Mouse (Mus musculus) midbrain, embryonic 11.5 days (tissue): Measurements from ENCODE around the gene Gpc6. TPM values are rescaled to one million over a fixed set of nuclear protein-coding genes. Genes with fewer than 3 reads are reported as not detected.

ENCODE experiments used
- ATAC-seq: fragments of 200-750 bp; cut with Nextera tagmentation; 2 replicates; pipeline ENCODE4 v1.8.0; 2017; ENCODE audit warnings: moderate TSS enrichment, moderate library complexity; ENCODE audit not compliant: low FRiP score
- DNase-seq: peaks from one replicate; pipeline ENCODE4 v3.0.0; 2015; ENCODE audit warnings: low spot score; ENCODE audit errors: missing footprints
- H3K27ac ChIP-seq: fragments of 300-500 bp; sonication (generic); 2 replicates; pipeline ENCODE4 v1.5.1; 2014; ENCODE audit warnings: low read depth, low read length
- H3K27me3 ChIP-seq: fragments of 300-500 bp; sonication (generic); 2 replicates; pipeline ENCODE4 v1.6.1; 2014; ENCODE audit warnings: mild to moderate bottlenecking, low read length, moderate library complexity, mixed read lengths; ENCODE audit not compliant: control insufficient read depth, insufficient read depth
- H3K36me3 ChIP-seq: fragments of 300-500 bp; sonication (generic); 2 replicates; pipeline ENCODE4 v1.6.1; 2014; ENCODE audit warnings: mild to moderate bottlenecking, low read length, moderate library complexity, mixed read lengths; ENCODE audit not compliant: control insufficient read depth, insufficient read depth
- H3K4me1 ChIP-seq: fragments of 300-500 bp; sonication (generic); 2 replicates; pipeline ENCODE4 v1.6.1; 2014; ENCODE audit warnings: low read length; ENCODE audit not compliant: control insufficient read depth, insufficient read depth
- H3K4me2 ChIP-seq: fragments of 300-500 bp; sonication (generic); 2 replicates; pipeline ENCODE4 v1.6.1; 2014; ENCODE audit warnings: mild to moderate bottlenecking, moderate library complexity
- H3K4me3 ChIP-seq: fragments of 300-500 bp; sonication (generic); 2 replicates; pipeline ENCODE4 v1.5.1; 2014; ENCODE audit warnings: low read depth, low read length
- H3K9ac ChIP-seq: fragments of 300-500 bp; sonication (generic); 2 replicates; pipeline ENCODE4 v1.6.1; 2014; ENCODE audit warnings: low read length
- H3K9me3 ChIP-seq: fragments of 300-500 bp; sonication (generic); 2 replicates; pipeline ENCODE4 v1.6.1; 2016; ENCODE audit warnings: low read length; ENCODE audit not compliant: control insufficient read depth
- WGBS: fragments of 180-500 bp; shearing (Covaris S2); extraction: QIAGEN DNeasy Blood & Tissue Kit; methylation state at CpG from one replicate; pipeline ENCODE4 v1.1.7; 2014; 5-methylcytosine and 5-hydroxymethylcytosine counted together
- polyA plus RNA-seq: library from polyadenylated mRNA; unstranded; fragments of >200 nt; fragmentation: Nextera tagmentation; extraction: Ambion mirVana; gene quantifications from 2 replicates; pipeline ENCODE4 v1.2.1, GENCODE M21; 2014

Gene Gpc6
- polyA plus RNA-seq, 1 experiment from 2014 or later: 24.6 TPM

GRCm38 (mm10) chr14:117061527-117061926 is 136.4 kb downstream of the Gpc6 start:
- ATAC-seq: no peak
- no peak for DNase-seq
- Histone ChIP-seq H3K9ac (no peak overlapping the region), H3K9me3 (no peaks in the 10 kb centered on the region), H3K4me3 (no peak overlapping the region), H3K4me2 (no peak overlapping the region), H3K27me3 (no peaks in the 10 kb centered on the region), H3K36me3 (no peaks in the 10 kb centered on the region), H3K4me1 (no peaks in the 10 kb centered on the region; the same call in 1 of the 2 replicates), H3K27ac (no peak overlapping the region)
- WGBS: 41% methylated on average over 2 of the region's 2 CpGs

GRCm38 (mm10) chr14:117068179-117068578 is 143.1 kb downstream of the Gpc6 start:
- Histone ChIP-seq H3K4me2 (no peak overlapping the region), H3K4me1 (peaks cover 4% of the 10 kb centered on the region), H3K36me3 (no peaks in the 10 kb centered on the region), H3K4me3 (no peak overlapping the region), H3K9me3 (no peaks in the 10 kb centered on the region), H3K9ac (no peak overlapping the region), H3K27ac (no peak overlapping the region), H3K27me3 (no peaks in the 10 kb centered on the region)
- ATAC-seq: peak; percentile 84
- WGBS: 54% methylated on average over 5 of the region's 5 CpGs
- DNase-seq: no peak

DNA sequence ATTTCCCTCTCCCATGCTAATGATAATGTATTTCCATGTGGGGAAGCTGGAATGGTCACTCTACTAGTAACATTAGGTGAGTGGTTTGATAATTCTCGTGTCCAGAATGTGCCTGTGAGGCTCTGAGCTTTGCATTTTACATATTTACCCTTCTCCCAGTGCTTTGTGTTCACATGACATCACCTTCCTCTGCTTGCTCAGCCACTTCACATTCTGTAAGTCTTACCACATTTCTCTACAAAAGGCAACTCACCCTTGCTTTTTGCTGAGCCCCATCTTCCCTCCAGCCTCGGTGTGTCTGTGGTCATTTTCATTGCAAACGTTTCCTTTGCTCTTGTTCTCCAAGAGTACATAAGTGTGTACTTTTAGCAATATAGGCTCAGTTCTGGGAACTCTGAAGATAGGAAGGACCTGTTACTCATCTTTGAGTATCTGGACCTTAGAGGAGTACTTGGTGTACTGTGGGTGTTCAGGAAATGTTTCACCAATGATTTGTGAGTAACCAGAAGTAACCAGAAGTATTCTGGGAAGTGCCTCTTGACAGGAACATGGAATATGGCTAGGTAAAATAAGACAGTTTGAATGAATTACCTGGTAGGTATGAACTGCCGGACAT is 145.5 kb downstream of the Gpc6 start:
- peak; percentile 51 for DNase-seq
- Histone ChIP-seq H3K4me3 (no peak overlapping the region), H3K27me3 (no peaks in the 10 kb centered on the region), H3K27ac (no peak overlapping the region), H3K4me1 (peaks cover 4% of the 10 kb centered on the region), H3K4me2 (no peak overlapping the region), H3K9ac (no peak overlapping the region), H3K36me3 (no peaks in the 10 kb centered on the region), H3K9me3 (no peaks in the 10 kb centered on the region)
- no peak for ATAC-seq
- WGBS: 90% methylated on average over 4 of the region's 4 CpGs

DNA sequence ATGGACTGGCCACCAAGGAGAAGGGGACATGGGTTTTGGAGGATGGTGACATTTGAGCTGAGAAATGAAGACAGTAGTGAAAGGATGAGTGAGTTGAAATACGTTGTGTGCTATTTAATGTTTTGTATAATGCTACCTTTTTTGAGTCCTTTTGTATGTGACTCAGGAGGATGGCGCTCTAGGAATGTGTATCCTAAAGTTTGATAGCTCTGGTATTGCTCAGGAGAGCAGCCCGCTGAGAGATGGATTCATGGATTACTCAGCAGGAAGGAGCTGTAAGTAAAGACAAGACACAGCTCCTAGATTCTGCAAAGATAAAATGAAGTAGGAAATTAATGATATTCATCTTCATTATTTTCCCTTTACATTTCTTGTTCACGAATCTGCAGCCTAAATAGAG is 168.5 kb downstream of the Gpc6 start:
- no peak overlapping the region for H3K27ac ChIP-seq
- H3K4me3 ChIP-seq: no peak overlapping the region
- WGBS: 90% methylated on average over 4 of the region's 4 CpGs
- H3K36me3 ChIP-seq: no peaks in the 10 kb centered on the region
- ATAC-seq (no peak), DNase-seq (peak; percentile 59)
- H3K9ac ChIP-seq: no peak overlapping the region
- H3K4me2 ChIP-seq: no peak overlapping the region
- H3K27me3 ChIP-seq: no peaks in the 10 kb centered on the region
- H3K4me1 ChIP-seq: no peaks in the 10 kb centered on the region
- no peaks in the 10 kb centered on the region for H3K9me3 ChIP-seq

- no peak overlapping the region for H3K27ac ChIP-seq
- H3K4me2 ChIP-seq: no peak overlapping the region
- no peak for DNase-seq
- H3K4me3 ChIP-seq: no peak overlapping the region
- no peaks in the 10 kb centered on the region for H3K36me3 ChIP-seq
- H3K9me3 ChIP-seq: no peaks in the 10 kb centered on the region
- 95% methylated on average over 4 of the region's 4 CpGs for WGBS
- no peaks in the 10 kb centered on the region for H3K27me3 ChIP-seq
- no peaks in the 10 kb centered on the region for H3K4me1 ChIP-seq
- no peak for ATAC-seq
- no peak overlapping the region for H3K9ac ChIP-seq
These were observed 181.8 kb downstream of the Gpc6 start for GRCm38 (mm10) chr14:117106900-117107299.

DNA sequence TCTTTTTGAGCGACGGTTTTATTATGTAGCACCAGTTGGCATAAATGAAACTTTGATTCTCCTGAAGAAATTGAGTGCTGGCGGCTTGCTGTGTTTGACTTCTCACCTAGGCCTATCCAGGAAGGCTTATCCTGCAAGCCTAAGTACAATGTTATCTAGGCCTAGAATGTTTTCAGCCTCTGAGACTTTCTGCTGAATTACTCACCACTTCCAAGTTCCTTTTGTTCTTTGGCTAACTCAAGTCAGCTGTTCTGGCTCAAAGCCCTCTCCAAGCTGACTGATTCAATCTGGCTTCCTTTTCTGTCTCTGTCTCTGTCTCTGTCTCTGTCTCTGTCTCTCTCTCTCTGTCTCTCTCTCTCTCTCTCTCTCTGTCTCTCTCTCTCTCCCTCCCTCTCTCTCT is 188.0 kb downstream of the Gpc6 start:
- Histone ChIP-seq H3K27ac (no peak overlapping the region), H3K9me3 (no peaks in the 10 kb centered on the region), H3K27me3 (no peaks in the 10 kb centered on the region), H3K36me3 (no peaks in the 10 kb centered on the region), H3K4me1 (no peaks in the 10 kb centered on the region), H3K4me3 (no peak overlapping the region), H3K9ac (no peak overlapping the region), H3K4me2 (no peak overlapping the region)
- no peak for DNase-seq
- WGBS: 89% methylated on average over 3 of the region's 3 CpGs
- ATAC-seq: no peak

GRCm38 (mm10) chr14:117122036-117122435 is 196.9 kb downstream of the Gpc6 start:
- H3K9ac ChIP-seq: no peak overlapping the region
- H3K27ac ChIP-seq: no peak overlapping the region
- no peak for DNase-seq
- no peak overlapping the region for H3K4me3 ChIP-seq
- no peak for ATAC-seq
- H3K9me3 ChIP-seq: no peaks in the 10 kb centered on the region
- no peak overlapping the region for H3K4me2 ChIP-seq
- 38% methylated on average over 1 of the region's 1 CpGs for WGBS
- no peaks in the 10 kb centered on the region for H3K36me3 ChIP-seq
- no peaks in the 10 kb centered on the region for H3K27me3 ChIP-seq
- H3K4me1 ChIP-seq: no peaks in the 10 kb centered on the region

- H3K4me1 ChIP-seq: no peaks in the 10 kb centered on the region
- no peak for ATAC-seq
- H3K27me3 ChIP-seq: no peaks in the 10 kb centered on the region
- H3K9ac ChIP-seq: no peak overlapping the region
- H3K4me3 ChIP-seq: no peak overlapping the region
- H3K36me3 ChIP-seq: no peaks in the 10 kb centered on the region
- WGBS: 67% methylated on average over 1 of the region's 1 CpGs
- no peaks in the 10 kb centered on the region for H3K9me3 ChIP-seq
- H3K4me2 ChIP-seq: no peak overlapping the region
- no peak for DNase-seq
- H3K27ac ChIP-seq: no peak overlapping the region
These were observed 205.2 kb downstream of the Gpc6 start for GRCm38 (mm10) chr14:117130334-117130733.

DNA sequence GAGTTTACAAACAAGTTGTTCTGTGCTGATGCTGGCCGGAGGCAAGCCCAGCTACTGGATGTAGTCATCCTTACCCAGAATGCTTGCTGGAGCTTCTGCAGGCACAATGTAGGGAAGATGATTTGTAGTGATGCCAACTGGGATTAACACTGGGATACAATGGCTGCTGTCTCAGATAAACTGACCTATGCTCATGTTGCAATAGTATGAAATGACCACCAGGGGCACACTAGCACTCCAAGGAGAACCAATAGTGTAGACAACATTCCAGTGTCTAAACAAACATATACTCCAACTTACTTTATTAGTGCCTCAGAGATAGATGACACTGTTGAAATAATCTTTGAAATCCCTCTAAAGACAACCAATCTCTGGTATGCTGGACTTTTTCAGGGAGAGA is 206.2 kb downstream of the Gpc6 start:
- Histone ChIP-seq H3K27ac (no peak overlapping the region), H3K4me2 (no peak overlapping the region), H3K4me3 (no peak overlapping the region), H3K9me3 (no peaks in the 10 kb centered on the region), H3K4me1 (no peaks in the 10 kb centered on the region), H3K36me3 (no peaks in the 10 kb centered on the region), H3K9ac (no peak overlapping the region), H3K27me3 (no peaks in the 10 kb centered on the region)
- ATAC-seq (no peak), DNase-seq (no peak)
- 97% methylated on average over 1 of the region's 1 CpGs for WGBS
